Mouse (Mus musculus): ENCODE measurements around the gene Lrrk1.

- no peak for TF ChIP-seq POLR2A (IDR thresholded peaks at IDR 0.05; ENCODE audit: extremely low read depth, insufficient read depth, low read length)
- no peak for TF ChIP-seq CTCF (IDR thresholded peaks at IDR 0.05; ENCODE audit: low read depth, low read length)
Observed at GRCm38 (mm10) chr7:66249020-66249419, 139.1 kb downstream of the Lrrk1 start.
